Mouse (Mus musculus): ENCODE data around the gene Slc34a1. TPM values are rescaled to one million over a fixed set of nuclear protein-coding genes. Genes with fewer than 3 reads are reported as not detected.

The Slc34a1 gene
- polyA plus RNA-seq, 1 experiment from 2014 or later, result not detected

DNA sequence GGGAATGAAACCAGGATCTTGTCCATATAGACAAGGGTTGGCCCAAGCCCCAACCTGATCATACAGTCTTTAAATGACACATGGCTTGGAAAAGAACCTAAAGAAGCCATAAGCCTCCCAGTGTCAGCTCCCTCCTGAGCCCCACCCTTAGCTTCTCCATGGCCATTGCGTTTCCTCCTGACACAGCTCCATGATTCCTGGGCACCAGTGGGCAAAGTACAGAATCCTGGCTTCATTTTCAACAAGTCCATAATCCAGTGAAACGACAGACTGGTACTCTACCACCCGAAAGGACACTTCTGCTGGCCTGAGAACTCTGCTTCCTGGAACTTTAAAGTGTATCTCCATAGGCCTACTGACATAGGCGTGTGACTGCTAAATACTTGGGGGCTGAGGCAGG, 9.4 kb downstream of the Slc34a1 start:
- no peak for ATAC-seq
- no peak overlapping the region for H3K9ac ChIP-seq
- WGBS, result 83% methylated on average over 4 of the region's 4 CpGs
- no peaks in the 10 kb centered on the region; the same call in 1 of the 2 replicates for H3K4me1 ChIP-seq (replicated peaks)
- peaks cover 6% of the 10 kb centered on the region for H3K27me3 ChIP-seq (replicated peaks)
- H3K4me3 ChIP-seq (replicated peaks), result no peak overlapping the region
- H3K9me3 ChIP-seq, result no peaks in the 10 kb centered on the region
- H3K36me3 ChIP-seq, result no peaks in the 10 kb centered on the region
- H3K4me2 ChIP-seq (replicated peaks), result no peak overlapping the region
- no peak overlapping the region for H3K27ac ChIP-seq

DNA sequence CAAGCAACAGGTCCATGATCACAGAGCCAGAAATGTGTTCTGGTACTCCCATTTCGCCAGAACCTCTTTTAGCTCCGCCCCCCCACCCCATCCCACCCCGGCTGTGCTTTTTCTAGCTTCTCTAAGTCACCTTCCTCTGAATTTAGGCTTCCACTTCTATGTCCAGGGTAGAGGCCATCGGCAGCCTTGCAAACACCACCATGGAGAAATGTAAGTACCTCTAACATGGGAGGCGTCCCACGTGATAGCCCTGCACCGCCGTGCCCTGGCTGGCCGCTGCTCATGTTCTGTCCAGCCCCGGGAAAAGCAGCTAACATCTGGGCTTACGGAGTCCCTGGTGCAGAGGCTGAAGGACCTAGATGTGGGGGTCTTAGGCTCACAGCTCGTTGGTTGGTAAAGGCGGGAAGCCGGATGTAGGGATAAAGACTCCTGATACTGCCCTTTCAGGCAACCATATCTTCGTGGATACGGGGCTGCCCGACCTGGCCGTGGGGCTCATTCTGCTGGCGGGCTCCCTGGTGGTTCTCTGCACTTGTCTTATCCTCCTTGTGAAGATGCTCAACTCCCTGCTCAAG, 10.6 kb downstream of the Slc34a1 start:
- H3K27ac ChIP-seq, result no peak overlapping the region
- H3K4me3 ChIP-seq (replicated peaks), result no peak overlapping the region
- 89% methylated on average over 19 of the region's 19 CpGs for WGBS
- no peaks in the 10 kb centered on the region for H3K36me3 ChIP-seq
- H3K4me2 ChIP-seq (replicated peaks), result no peak overlapping the region
- peaks cover 9% of the 10 kb centered on the region for H3K27me3 ChIP-seq (replicated peaks)
- no peak overlapping the region for H3K9ac ChIP-seq
- ATAC-seq, result no peak
- H3K9me3 ChIP-seq, result no peaks in the 10 kb centered on the region
- no peaks in the 10 kb centered on the region; the same call in 1 of the 2 replicates for H3K4me1 ChIP-seq (replicated peaks)

DNA sequence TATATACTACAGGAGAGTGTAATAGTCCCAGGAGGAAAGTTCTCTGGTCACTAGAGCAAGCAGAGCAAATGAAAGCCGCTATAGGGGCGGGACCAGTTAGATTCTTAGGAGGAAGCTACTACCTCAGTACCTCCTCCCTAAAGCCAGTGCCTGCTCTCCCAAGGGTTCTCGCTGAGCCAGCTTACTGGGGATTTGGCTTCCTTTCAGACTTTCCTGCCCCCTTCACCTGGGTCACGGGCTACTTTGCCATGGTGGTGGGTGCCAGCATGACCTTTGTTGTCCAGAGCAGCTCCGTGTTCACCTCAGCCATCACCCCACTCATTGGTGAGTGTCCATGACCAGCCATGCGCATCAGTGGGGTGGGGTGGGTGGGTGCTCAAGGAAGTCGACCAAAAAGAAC, 13.8 kb downstream of the Slc34a1 start:
- Histone ChIP-seq H3K9ac (no peak overlapping the region), H3K4me2 (replicated peaks) (no peak overlapping the region), H3K27me3 (replicated peaks) (peaks cover 14% of the 10 kb centered on the region), H3K4me3 (replicated peaks) (no peak overlapping the region), H3K36me3 (no peaks in the 10 kb centered on the region), H3K27ac (no peak overlapping the region), H3K9me3 (no peaks in the 10 kb centered on the region), H3K4me1 (replicated peaks) (peaks cover 6% of the 10 kb centered on the region)
- ATAC-seq, result no peak
- WGBS, result 70% methylated on average over 7 of the region's 7 CpGs

DNA sequence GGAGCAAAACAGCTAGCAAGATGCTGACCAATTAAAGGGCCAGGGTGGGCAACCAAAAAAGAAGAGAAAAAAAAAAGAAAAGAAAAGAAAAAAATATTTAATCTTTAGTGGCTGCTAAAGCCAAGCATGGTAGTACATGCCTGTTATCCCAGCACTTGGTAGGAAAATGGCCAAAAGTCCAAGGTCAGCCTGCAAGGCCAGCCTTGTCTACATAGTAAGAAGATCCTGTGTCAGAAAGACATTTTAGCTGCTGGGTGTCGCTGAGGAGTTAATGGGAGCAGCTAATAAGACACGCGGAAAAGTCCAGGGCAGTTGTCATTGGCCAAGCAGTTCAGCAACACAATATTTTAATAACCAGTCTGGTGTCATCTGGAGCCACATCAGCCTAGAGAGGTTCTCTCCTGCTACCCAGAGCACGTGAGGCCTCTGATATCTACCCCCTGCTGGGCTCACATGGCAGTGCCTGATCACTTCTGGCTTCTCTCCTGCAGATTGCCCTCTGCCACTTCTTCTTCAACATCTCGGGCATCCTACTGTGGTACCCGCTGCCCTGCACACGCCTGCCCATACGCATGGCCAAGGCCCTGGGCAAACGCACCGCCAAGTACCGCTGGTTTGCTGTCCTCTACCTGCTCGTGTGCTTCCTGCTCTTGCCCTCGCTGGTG, 14.8 kb downstream of the Slc34a1 start:
- Histone ChIP-seq H3K9me3 (no peaks in the 10 kb centered on the region), H3K9ac (no peak overlapping the region), H3K4me1 (replicated peaks) (peaks cover 6% of the 10 kb centered on the region), H3K4me3 (replicated peaks) (no peak overlapping the region), H3K27me3 (replicated peaks) (peaks cover 14% of the 10 kb centered on the region), H3K4me2 (replicated peaks) (no peak overlapping the region), H3K36me3 (no peaks in the 10 kb centered on the region), H3K27ac (no peak overlapping the region)
- 84% methylated on average over 13 of the region's 13 CpGs for WGBS
- ATAC-seq, result no peak

DNA sequence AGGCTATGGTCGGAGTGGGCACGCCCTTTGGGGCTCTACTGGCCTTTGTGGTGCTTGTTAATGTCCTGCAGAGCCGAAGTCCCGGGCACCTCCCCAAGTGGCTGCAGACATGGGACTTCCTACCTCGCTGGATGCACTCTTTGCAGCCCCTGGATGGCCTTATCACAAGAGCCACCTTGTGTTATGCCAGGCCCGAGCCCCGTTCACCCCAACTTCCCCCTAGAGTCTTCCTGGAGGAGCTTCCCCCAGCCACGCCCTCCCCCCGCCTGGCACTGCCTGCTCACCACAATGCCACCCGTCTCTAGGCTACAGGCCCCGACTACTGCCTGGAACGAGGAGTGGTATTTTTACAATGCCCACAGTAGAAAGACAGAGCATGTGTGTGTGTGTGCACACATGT, 15.3 kb downstream of the Slc34a1 start:
- ATAC-seq, result no peak
- Histone ChIP-seq H3K36me3 (no peaks in the 10 kb centered on the region), H3K27ac (no peak overlapping the region), H3K9me3 (no peaks in the 10 kb centered on the region), H3K4me1 (replicated peaks) (peaks cover 6% of the 10 kb centered on the region), H3K27me3 (replicated peaks) (peaks cover 16% of the 10 kb centered on the region), H3K9ac (no peak overlapping the region), H3K4me3 (replicated peaks) (no peak overlapping the region), H3K4me2 (replicated peaks) (no peak overlapping the region)
- WGBS, result 78% methylated on average over 12 of the region's 12 CpGs

DNA sequence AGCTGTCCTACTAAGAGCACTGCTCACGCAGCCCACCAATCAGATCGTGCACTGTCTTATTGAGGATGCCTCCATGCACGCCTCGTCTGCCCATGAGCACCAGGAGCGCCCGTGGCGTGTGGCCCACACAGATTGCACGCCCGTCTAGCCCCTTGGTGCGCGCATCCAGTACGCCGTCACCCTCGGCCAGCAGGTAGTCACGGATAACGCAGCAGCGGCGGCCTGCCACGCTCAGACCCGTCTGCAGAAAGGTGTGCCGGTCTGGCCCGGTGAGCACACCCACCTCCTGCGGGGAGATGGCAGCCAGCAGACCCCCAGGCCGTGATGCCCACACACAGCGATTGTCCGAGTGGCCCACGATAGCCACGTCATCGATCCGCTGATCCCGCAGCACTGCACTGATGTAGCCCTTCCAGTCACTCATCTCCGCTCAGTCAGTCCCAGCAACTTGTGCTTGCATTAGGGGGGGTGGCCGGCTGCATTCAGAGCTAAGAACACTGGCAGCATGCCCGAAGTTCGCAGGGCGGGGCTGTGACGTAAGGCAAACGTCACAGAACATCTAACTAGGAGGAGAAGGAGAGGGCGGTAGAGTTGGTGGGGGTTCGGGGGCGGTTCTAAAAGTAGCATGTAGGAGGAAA, 16.9 kb downstream of the Slc34a1 start, which contains the start of gene Pfn3:
TSS of gene Pfn3 (minus strand) at position 490 of the 638 bp plus-strand sequence.
- peak; percentile 73 for ATAC-seq
- Histone ChIP-seq H3K4me2 (replicated peaks) (peak within 1 kb of the TSS; percentile 73), H3K27me3 (replicated peaks) (peaks cover 29% of the 10 kb centered on the region), H3K27ac (no peak within 1 kb of the TSS), H3K36me3 (no peaks in the 10 kb centered on the region), H3K9me3 (no peaks in the 10 kb centered on the region), H3K4me3 (replicated peaks) (peak within 1 kb of the TSS; percentile 26), H3K4me1 (replicated peaks) (peaks cover 6% of the 10 kb centered on the region), H3K9ac (peak within 1 kb of the TSS; percentile 41)
- 8% methylated on average over 41 of the region's 41 CpGs for WGBS

DNA sequence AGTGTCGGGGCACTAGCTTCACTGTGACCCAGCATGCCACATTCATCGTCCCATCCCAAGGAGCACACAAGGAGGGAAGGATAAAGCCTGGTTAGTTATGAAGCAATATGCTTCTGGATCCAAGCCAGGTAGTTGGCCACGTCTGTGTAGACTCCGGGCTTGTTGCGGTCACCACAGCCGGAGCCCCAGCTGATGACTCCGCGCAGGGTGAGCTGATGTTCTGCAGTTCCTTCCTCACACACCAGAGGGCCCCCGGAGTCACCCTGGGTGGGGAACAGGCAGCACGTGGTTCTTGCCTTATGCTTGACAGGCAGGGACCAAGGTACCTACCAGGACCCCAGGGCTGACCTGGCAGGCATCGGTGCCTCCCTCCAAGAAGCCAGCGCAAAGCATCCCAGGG, 20.0 kb downstream of the Slc34a1 start:
- peaks cover 54% of the 10 kb centered on the region for H3K27me3 ChIP-seq (replicated peaks)
- H3K4me3 ChIP-seq (replicated peaks), result no peak overlapping the region
- WGBS, result 8% methylated on average over 12 of the region's 12 CpGs
- no peaks in the 10 kb centered on the region for H3K36me3 ChIP-seq
- H3K9ac ChIP-seq, result no peak overlapping the region
- H3K27ac ChIP-seq, result no peak overlapping the region
- peak overlapping the region; percentile 46 for H3K4me2 ChIP-seq (replicated peaks)
- ATAC-seq, result peak; percentile 76
- peaks cover 20% of the 10 kb centered on the region for H3K4me1 ChIP-seq (replicated peaks)
- no peaks in the 10 kb centered on the region for H3K9me3 ChIP-seq

DNA sequence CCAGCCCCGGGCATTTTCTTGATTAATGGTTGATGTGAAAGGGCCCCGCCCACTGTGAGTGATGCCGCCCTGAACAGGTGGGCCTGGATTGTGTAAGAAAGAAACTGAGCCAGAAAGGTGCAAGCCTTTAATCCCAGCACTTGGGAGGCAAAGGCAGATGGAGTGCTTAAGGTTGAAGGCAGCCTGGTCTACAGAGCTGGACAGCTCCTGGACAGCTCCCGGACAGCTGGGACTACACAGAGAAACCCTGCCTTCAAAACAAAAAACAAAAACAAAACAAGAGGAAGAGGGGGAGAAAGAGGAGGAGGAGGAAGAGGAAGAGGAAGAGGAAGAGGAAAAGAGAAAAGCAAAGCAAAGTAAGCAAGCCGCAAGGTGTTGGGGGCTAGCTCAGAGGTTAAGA, 21.2 kb downstream of the Slc34a1 start:
- Histone ChIP-seq H3K9ac (no peak overlapping the region), H3K4me1 (replicated peaks) (peaks cover 20% of the 10 kb centered on the region), H3K27ac (no peak overlapping the region), H3K27me3 (replicated peaks) (peaks cover 50% of the 10 kb centered on the region), H3K4me2 (replicated peaks) (no peak overlapping the region), H3K9me3 (no peaks in the 10 kb centered on the region), H3K36me3 (no peaks in the 10 kb centered on the region), H3K4me3 (replicated peaks) (no peak overlapping the region)
- 67% methylated on average over 5 of the region's 5 CpGs for WGBS
- ATAC-seq, result no peak

DNA sequence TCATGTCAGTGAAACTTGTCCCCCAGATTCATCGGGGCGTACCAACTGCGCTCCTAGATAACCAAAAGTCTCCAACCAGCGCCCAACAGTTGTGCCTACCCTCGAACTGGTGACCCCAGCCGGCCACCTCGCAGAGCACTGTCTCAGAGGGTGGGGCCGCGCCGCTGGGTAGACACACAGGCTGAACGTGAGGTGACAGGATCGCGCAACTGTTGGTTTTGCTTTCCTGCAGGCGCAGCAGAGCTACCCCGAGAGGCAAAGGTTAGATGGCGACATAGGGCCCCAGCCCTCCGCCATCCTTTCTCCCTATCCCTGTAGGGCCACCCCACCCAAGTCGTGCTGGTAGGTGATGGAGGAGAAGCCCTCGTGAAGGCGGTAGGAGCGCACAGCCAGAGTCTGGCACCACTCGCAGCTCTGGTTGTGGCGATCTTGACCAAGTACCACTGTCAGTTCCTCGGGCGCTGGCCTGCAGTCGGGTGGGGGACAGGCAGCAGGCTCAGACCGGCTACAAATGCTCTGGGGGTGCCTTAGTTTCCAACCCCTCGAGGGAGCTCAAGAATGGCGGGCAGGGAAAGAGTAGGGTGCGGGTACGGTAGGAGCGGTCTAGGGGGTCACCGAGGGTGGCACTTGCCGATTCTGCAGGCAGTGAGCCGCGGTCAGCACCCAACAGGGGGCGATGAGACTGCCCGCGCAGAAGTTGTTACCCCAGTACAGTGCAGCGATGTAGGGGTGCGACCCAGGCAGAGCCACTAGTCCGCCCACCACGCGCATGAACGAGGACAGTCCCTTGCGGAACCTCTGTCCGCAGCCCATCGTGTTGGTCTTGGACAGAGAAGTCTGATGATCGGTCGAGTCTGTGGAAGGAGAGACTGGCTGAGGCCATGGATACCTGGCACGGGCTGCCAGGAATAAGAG, 22.3 kb downstream of the Slc34a1 start:
- Histone ChIP-seq H3K9ac (no peak overlapping the region), H3K4me3 (replicated peaks) (peak overlapping the region; percentile 19; the same call in 1 of the 2 replicates), H3K4me2 (replicated peaks) (peak overlapping the region; percentile 56; the same call in 1 of the 2 replicates), H3K27me3 (replicated peaks) (peaks cover 40% of the 10 kb centered on the region), H3K9me3 (no peaks in the 10 kb centered on the region), H3K36me3 (no peaks in the 10 kb centered on the region), H3K4me1 (replicated peaks) (peaks cover 13% of the 10 kb centered on the region), H3K27ac (no peak overlapping the region)
- peak; percentile 23; the same call in 1 of the 2 replicates for ATAC-seq
- 26% methylated on average over 51 of the region's 51 CpGs for WGBS

DNA sequence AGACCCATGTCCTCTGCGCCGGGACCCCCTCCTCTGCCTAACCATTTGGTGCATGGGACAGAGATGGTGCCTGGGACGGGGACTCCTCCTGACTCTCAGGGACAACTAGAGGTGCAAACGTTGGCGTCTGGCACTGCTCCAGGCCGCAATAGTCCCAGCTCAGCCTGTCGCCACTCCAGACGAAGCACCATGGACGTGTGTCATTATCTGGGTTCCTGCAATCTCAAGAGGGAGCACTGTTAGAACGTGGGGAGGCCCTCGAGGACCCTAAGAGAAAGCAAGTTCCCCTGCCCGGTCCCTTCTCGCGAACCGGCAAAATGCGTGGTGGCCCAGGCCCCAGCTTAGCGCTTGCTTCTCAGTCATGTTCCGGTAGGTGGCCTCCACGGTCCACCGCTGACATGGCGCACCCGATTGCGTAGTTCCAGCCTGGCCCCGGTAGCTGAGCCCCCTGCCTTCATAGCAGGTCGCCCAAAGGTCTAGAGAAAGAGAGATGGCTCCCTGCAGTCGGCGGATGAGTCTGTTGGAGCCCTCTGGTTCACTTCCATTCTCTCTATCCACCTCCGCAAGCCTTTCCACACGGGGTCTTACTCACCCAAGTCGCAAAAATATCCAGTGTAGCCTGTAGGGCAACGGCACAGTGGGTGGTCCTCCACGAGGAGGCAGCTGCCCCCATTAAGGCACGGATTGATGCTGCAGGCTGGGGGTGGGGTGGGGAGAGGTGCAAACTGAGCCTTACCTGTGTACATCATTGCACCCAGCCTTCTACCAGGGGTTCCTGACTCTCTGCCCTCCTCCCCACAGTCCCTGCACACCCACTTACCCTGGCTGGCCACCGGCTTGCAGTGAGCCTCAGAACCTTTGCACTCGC, 23.2 kb downstream of the Slc34a1 start:
- Histone ChIP-seq H3K4me1 (replicated peaks) (peaks cover 13% of the 10 kb centered on the region), H3K27ac (no peak overlapping the region), H3K4me2 (replicated peaks) (peak overlapping the region; percentile 56), H3K9ac (no peak overlapping the region), H3K36me3 (no peaks in the 10 kb centered on the region), H3K9me3 (no peaks in the 10 kb centered on the region), H3K27me3 (replicated peaks) (peaks cover 43% of the 10 kb centered on the region), H3K4me3 (replicated peaks) (peak overlapping the region; percentile 19; the same call in 1 of the 2 replicates)
- ATAC-seq, result peak; percentile 78
- WGBS, result 7% methylated on average over 35 of the region's 35 CpGs

DNA sequence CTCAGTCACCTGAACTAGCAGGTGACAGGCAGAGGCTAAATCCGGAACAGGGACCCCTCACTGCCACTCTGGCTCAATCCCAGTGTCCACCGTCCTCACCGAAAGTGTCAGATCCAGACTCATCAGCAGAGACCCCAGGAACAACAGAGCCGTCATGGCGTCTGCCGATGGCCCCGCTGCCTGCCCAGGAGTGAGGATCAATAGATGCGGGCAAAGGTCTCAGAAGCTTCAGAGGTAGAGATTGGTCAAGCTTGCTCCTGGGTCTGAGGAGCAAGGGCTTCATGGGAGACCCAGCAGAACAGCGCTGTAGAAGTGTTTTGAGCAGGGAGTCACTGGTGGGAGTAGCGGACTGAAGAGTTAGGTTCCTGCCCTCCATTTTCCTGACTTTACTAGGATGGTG, 28.6 kb downstream of the Slc34a1 start, which contains the start of gene F12:
TSS of gene F12 (minus strand) at position 181 of the 400 bp plus-strand sequence.
- H3K36me3 ChIP-seq, result no peaks in the 10 kb centered on the region
- peaks cover 10% of the 10 kb centered on the region for H3K27me3 ChIP-seq (replicated peaks)
- no peak within 1 kb of the TSS for H3K4me3 ChIP-seq (replicated peaks)
- WGBS, result 85% methylated on average over 10 of the region's 10 CpGs
- H3K9ac ChIP-seq, result no peak within 1 kb of the TSS
- no peak within 1 kb of the TSS for H3K27ac ChIP-seq
- ATAC-seq, result no peak
- H3K9me3 ChIP-seq, result no peaks in the 10 kb centered on the region
- no peak within 1 kb of the TSS for H3K4me2 ChIP-seq (replicated peaks)
- peaks cover under 1% of the 10 kb centered on the region for H3K4me1 ChIP-seq (replicated peaks)

All from intestine, embryonic 15.5 days (tissue).